Mouse (Mus musculus) lung, embryonic 15.5 days (tissue): Measurements from ENCODE around the gene Capg. TPM values are rescaled to one million over a fixed set of nuclear protein-coding genes. Genes with fewer than 3 reads are reported as not detected.
A peak's percentile ranks its signal among the peaks of the same experiment; 100 is the strongest.

Experiments
- ATAC-seq: fragments of 200-750 bp; cut with Nextera tagmentation; 2 replicates; pipeline ENCODE4 v1.8.0; 2017; ENCODE audit warnings: moderate number of reproducible peaks, borderline replicate concordance; ENCODE audit not compliant: low FRiP score, low TSS enrichment; ENCODE audit errors: extremely low read depth
- H3K27ac ChIP-seq: fragments of 300-500 bp; sonication (generic); 2 replicates; pipeline ENCODE4 v1.5.1; 2015; ENCODE audit warnings: moderate library complexity, mild to moderate bottlenecking, inconsistent platforms
- H3K27me3 ChIP-seq: fragments of 300-500 bp; sonication (generic); 2 replicates; pipeline ENCODE4 v1.6.1; 2015; ENCODE audit warnings: inconsistent platforms
- H3K36me3 ChIP-seq: fragments of 300-500 bp; sonication (generic); 2 replicates; pipeline ENCODE4 v1.6.1; 2015; ENCODE audit warnings: inconsistent platforms
- H3K4me1 ChIP-seq: fragments of 300-500 bp; sonication (generic); 2 replicates; pipeline ENCODE4 v1.6.1; 2015; ENCODE audit warnings: inconsistent platforms
- H3K4me2 ChIP-seq: fragments of 300-500 bp; sonication (generic); 2 replicates; pipeline ENCODE4 v1.6.1; 2015; ENCODE audit warnings: inconsistent platforms, mild to moderate bottlenecking, moderate library complexity
- H3K4me3 ChIP-seq: fragments of 300-500 bp; sonication (generic); 2 replicates; pipeline ENCODE4 v1.5.1; 2015; ENCODE audit warnings: mild to moderate bottlenecking, inconsistent platforms
- H3K9ac ChIP-seq: fragments of 300-500 bp; sonication (generic); 2 replicates; pipeline ENCODE4 v1.6.1; 2015; ENCODE audit warnings: inconsistent platforms
- H3K9me3 ChIP-seq: fragments of 300-500 bp; sonication (generic); 2 replicates; pipeline ENCODE4 v1.6.1; 2016; ENCODE audit warnings: inconsistent platforms
- WGBS: fragments of 180-500 bp; shearing (Covaris S2); methylation state at CpG from one replicate; pipeline ENCODE4 v1.1.7; 2015; 5-methylcytosine and 5-hydroxymethylcytosine counted together
- polyA plus RNA-seq: library from polyadenylated mRNA; unstranded; fragments of >200 nt; fragmentation: Nextera tagmentation; extraction: Ambion mirVana; gene quantifications from 2 replicates; pipeline ENCODE4 v1.2.1, GENCODE M21; 2015

Gene Capg
- 54.2 and 57.9 TPM in 2 replicates for polyA plus RNA-seq

DNA sequence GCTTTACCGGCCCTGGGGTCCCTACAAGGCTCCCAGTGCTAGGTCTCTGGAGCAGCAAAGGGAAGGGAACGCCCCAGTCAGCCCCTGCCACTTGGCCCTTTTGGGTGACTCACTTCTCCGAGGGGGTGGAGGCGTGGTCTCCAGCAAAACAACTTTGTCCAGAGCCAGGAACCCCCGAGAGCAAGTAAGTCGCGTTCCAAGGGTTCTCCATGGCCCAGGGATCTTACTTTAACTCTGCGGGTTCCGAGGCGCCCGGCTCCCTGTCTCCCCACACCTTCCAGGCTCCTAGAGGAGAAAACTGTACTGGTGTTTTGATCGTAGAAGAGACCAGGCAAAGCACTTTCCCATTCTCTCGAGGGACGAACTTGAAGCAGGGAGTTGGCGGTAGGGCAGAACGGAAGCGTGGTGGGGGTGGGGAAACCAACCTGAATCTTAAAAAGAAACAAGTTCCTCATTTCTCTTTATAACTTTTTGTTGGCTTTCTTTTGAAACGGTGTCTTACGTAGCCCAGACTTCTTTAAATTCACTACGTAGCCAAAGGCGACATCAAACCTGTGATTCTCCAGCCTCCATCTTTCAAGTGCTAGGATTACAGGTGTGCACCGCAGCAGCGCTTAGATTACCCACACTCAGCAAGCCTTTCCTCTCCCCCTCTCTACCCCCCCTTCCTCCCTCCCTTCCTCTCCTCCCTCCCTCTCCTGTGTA is at the start of gene Capg:
Gene Capg (plus strand): TSS at position 109 of the 705 bp plus-strand sequence.
- WGBS: 9% methylated on average over 23 of the region's 23 CpGs

DNA sequence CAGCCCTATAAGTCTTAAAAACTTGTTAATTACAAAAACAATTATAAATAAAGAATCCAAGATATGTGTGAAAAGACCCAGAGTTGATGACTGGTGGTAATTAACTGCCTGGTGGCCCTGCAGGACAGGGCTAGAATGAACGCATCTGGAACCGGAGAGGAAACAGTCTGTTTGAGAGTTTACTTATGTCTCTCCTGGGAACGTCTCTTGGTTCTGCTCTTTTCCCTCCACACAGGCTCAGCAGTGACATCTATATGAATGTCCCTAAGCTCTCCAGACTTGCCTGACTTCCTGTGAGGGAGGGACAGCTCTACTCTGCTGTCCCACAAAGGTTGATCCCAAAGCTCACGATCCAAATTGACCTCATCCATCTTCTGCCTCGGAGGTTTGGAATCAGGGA is 45.2 kb upstream of the Capg start:
- no peak overlapping the region for H3K4me2 ChIP-seq
- no peak overlapping the region for H3K9ac ChIP-seq
- H3K27me3 ChIP-seq: no peaks in the 10 kb centered on the region
- H3K4me1 ChIP-seq: no peaks in the 10 kb centered on the region
- H3K9me3 ChIP-seq: no peaks in the 10 kb centered on the region
- no peaks in the 10 kb centered on the region for H3K36me3 ChIP-seq
- no peak overlapping the region for H3K4me3 ChIP-seq
- ATAC-seq: no peak
- WGBS: 34% methylated on average over 5 of the region's 5 CpGs
- H3K27ac ChIP-seq: no peak overlapping the region

More for the DNA sequence above, at the start of gene Capg:
- Histone ChIP-seq H3K9ac (peak within 1 kb of the TSS; percentile 53), H3K9me3 (no peaks in the 10 kb centered on the region), H3K27ac (peak within 1 kb of the TSS; percentile 88), H3K27me3 (no peaks in the 10 kb centered on the region), H3K4me3 (peak within 1 kb of the TSS; percentile 43), H3K4me1 (peaks cover 22% of the 10 kb centered on the region), H3K36me3 (no peaks in the 10 kb centered on the region), H3K4me2 (peak within 1 kb of the TSS; percentile 64)
- ATAC-seq: peak; percentile 41; the same call in 1 of the 2 replicates

DNA sequence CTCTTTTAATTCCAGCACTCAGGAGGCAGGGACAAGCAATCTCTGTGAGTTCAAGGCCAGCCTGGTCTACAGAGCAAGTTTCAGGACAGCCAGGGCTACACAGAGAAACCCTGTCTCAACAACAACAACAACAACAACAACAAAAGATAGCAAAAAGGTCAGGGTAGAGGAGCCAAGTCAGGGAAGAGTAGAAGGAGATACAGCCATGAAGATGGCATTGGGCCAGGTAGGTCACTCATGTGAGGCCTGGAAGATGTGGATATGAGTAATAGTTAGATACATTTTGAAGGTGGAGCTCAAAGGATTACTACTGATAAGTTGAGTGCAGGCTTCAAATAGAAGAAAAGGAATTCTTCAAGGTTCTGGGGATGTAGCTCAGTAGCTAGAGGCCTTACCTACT is 40.9 kb upstream of the Capg start:
- ATAC-seq: no peak
- H3K9ac ChIP-seq: no peak overlapping the region
- no peaks in the 10 kb centered on the region for H3K4me1 ChIP-seq
- no peak overlapping the region for H3K27ac ChIP-seq
- H3K4me2 ChIP-seq: no peak overlapping the region
- H3K9me3 ChIP-seq: no peaks in the 10 kb centered on the region
- no peak overlapping the region for H3K4me3 ChIP-seq
- no peaks in the 10 kb centered on the region for H3K36me3 ChIP-seq
- H3K27me3 ChIP-seq: no peaks in the 10 kb centered on the region

GRCm38 (mm10) chr6:72503939-72504338 is 40.3 kb upstream of the Capg start:
- Histone ChIP-seq H3K4me2 (no peak overlapping the region), H3K4me3 (no peak overlapping the region), H3K9ac (no peak overlapping the region), H3K27me3 (no peaks in the 10 kb centered on the region), H3K9me3 (no peaks in the 10 kb centered on the region), H3K27ac (no peak overlapping the region), H3K36me3 (no peaks in the 10 kb centered on the region), H3K4me1 (no peaks in the 10 kb centered on the region)
- 75% methylated on average over 2 of the region's 2 CpGs for WGBS
- ATAC-seq: no peak

- no peak for ATAC-seq
- Histone ChIP-seq H3K9me3 (no peaks in the 10 kb centered on the region), H3K4me2 (no peak overlapping the region), H3K27me3 (no peaks in the 10 kb centered on the region), H3K4me3 (no peak overlapping the region), H3K27ac (no peak overlapping the region), H3K4me1 (peaks cover 11% of the 10 kb centered on the region; the same call in 1 of the 2 replicates), H3K36me3 (no peaks in the 10 kb centered on the region), H3K9ac (no peak overlapping the region)
- WGBS: 72% methylated on average over 1 of the region's 1 CpGs
Observed at GRCm38 (mm10) chr6:72506104-72506503, 38.1 kb upstream of the Capg start.

GRCm38 (mm10) chr6:72508596-72508995 is 35.6 kb upstream of the Capg start:
- Histone ChIP-seq H3K27ac (no peak overlapping the region), H3K4me2 (no peak overlapping the region), H3K4me3 (no peak overlapping the region), H3K9ac (no peak overlapping the region), H3K27me3 (no peaks in the 10 kb centered on the region), H3K36me3 (no peaks in the 10 kb centered on the region), H3K4me1 (peaks cover 34% of the 10 kb centered on the region), H3K9me3 (no peaks in the 10 kb centered on the region)
- WGBS: 82% methylated on average over 4 of the region's 4 CpGs
- no peak for ATAC-seq

DNA sequence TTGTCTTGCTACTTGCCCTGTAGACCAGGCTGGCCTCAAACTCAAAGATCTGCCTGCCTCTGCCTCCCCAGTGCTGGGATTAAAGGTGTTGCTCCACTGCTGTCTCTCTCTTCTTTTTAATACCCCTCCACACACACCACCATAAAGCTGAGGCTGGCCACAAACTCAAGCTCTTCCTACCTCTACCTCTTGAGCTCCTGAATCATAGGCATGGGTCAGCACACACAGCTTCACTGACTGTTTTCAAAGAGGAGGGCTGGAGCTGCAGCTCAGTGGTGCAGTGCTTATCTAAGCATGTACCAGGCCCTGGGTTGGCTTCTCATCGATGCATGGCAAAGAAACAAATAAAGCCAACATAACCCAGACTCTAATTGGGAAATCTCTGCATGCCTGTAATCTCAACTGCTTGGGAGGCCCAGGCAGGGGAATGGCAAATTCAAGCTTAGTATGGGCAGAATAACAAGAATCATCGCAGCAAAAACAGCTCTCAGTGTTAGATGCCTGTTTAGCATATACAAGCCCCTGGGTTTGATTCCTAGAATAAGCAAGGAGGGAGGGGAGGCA is 34.2 kb upstream of the Capg start:
- H3K36me3 ChIP-seq: no peaks in the 10 kb centered on the region
- peaks cover 40% of the 10 kb centered on the region for H3K4me1 ChIP-seq
- no peaks in the 10 kb centered on the region for H3K27me3 ChIP-seq
- H3K27ac ChIP-seq: peak overlapping the region; percentile 17; the same call in 1 of the 2 replicates
- no peaks in the 10 kb centered on the region for H3K9me3 ChIP-seq
- no peak overlapping the region for H3K4me2 ChIP-seq
- H3K9ac ChIP-seq: no peak overlapping the region
- H3K4me3 ChIP-seq: no peak overlapping the region
- WGBS: 63% methylated on average over 2 of the region's 2 CpGs
- ATAC-seq: no peak

- H3K27me3 ChIP-seq: no peaks in the 10 kb centered on the region
- no peak overlapping the region for H3K4me3 ChIP-seq
- ATAC-seq: no peak
- peak overlapping the region; percentile 17; the same call in 1 of the 2 replicates for H3K27ac ChIP-seq
- H3K9me3 ChIP-seq: no peaks in the 10 kb centered on the region
- 51% methylated on average over 6 of the region's 6 CpGs for WGBS
- H3K9ac ChIP-seq: no peak overlapping the region
- no peak overlapping the region for H3K4me2 ChIP-seq
- no peaks in the 10 kb centered on the region for H3K36me3 ChIP-seq
- peaks cover 40% of the 10 kb centered on the region for H3K4me1 ChIP-seq
Observed at GRCm38 (mm10) chr6:72510686-72511421, 33.3 kb upstream of the Capg start.

- peak; percentile 89 for ATAC-seq
- WGBS: 4% methylated on average over 33 of the region's 33 CpGs
Observed at GRCm38 (mm10) chr6:72512386-72513070, 31.7 kb upstream of the Capg start.

DNA sequence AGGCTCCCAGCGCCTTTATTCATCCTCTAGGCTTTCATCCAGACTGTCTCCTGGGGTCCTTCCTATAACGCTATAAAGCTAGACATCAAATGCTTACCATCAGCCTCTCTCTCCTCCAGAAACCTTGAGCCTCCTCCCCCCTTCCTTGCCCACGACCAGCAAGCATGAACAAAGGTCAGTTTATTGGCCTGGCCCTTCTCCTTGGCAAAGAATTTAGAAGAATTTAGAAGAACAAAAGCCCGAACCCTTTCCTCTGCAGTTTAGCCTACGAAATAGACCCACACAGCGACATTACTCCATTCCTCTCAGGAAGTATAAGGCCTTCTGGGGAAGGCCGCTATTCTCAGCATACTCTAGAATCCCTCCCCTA is 31.1 kb upstream of the Capg start:
- H3K27ac ChIP-seq: peak overlapping the region; percentile 91
- H3K9me3 ChIP-seq: no peaks in the 10 kb centered on the region
- WGBS: 30% methylated on average over 7 of the region's 7 CpGs
- H3K4me3 ChIP-seq: peak overlapping the region; percentile 28
- no peaks in the 10 kb centered on the region for H3K27me3 ChIP-seq
- H3K9ac ChIP-seq: peak overlapping the region; percentile 3; the same call in 1 of the 2 replicates
- peak; percentile 17; the same call in 1 of the 2 replicates for ATAC-seq
- H3K36me3 ChIP-seq: no peaks in the 10 kb centered on the region
- H3K4me2 ChIP-seq: peak overlapping the region; percentile 53
- peaks cover 40% of the 10 kb centered on the region for H3K4me1 ChIP-seq

More at GRCm38 (mm10) chr6:72512386-72513070, 31.7 kb upstream of the Capg start:
- Histone ChIP-seq H3K27ac (peak overlapping the region; percentile 91), H3K4me2 (peak overlapping the region; percentile 53), H3K9me3 (no peaks in the 10 kb centered on the region), H3K27me3 (no peaks in the 10 kb centered on the region), H3K9ac (peak overlapping the region; percentile 31), H3K36me3 (no peaks in the 10 kb centered on the region), H3K4me3 (peak overlapping the region; percentile 28), H3K4me1 (peaks cover 40% of the 10 kb centered on the region)

GRCm38 (mm10) chr6:72515644-72516043 is 28.5 kb upstream of the Capg start:
- Histone ChIP-seq H3K4me3 (no peak overlapping the region), H3K4me1 (peaks cover 45% of the 10 kb centered on the region), H3K27me3 (no peaks in the 10 kb centered on the region), H3K36me3 (no peaks in the 10 kb centered on the region), H3K27ac (no peak overlapping the region), H3K4me2 (no peak overlapping the region), H3K9me3 (no peaks in the 10 kb centered on the region), H3K9ac (no peak overlapping the region)
- no peak for ATAC-seq
- WGBS: 91% methylated on average over 6 of the region's 6 CpGs
